Mouse (Mus musculus) cerebellum, adult 18-20 months (tissue): ENCODE data around the gene Glra3.

Experiments used
- DNase-seq, 2 experiments: peaks; one replicate each; pipeline ENCODE4 v3.0.0; 2021

The Glra3 gene

GRCm38 (mm10) chr8:55939870-55940525, at the start of gene Glra3:
Glra3 (plus strand) TSS chr8:55940460.
- peak in 1 of 2 experiments; percentile 1 for DNase-seq

GRCm38 (mm10) chr8:55906848-55907247, 33.4 kb upstream of the Glra3 start, which contains the start of gene Adam29:
Adam29 (minus strand) TSS chr8:55906948.
- no peak for DNase-seq

GRCm38 (mm10) chr8:55940526-55940880, 243 bp downstream of the Glra3 start:
- DNase-seq = no peak

DNA sequence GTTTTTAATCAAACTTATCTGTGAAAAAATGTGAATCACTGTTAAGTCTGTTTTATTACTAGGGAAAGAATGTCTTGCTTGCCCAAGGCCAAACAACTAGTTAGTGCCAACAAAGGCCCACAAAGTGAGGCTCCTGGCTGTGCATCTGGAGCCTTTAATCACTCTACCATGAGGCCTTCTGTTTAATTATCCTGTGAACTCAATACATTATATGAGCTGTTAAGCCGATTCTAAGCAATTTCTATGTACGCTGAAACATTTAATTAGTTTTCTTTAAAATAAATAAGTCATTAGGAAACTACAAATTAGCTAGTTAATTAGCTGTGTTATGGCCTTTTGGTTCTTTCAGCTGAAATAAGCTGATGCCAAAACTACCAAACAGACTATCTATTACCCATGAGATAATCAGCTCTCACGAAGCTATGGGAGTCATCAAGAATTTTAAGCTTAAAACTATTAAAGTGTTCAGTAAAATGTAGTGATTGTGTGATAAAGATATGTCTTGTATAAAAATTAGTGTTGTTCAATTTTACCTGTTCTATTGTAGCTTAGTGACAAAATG, 24.6 kb downstream of the Glra3 start:
- DNase-seq = no peak

DNA sequence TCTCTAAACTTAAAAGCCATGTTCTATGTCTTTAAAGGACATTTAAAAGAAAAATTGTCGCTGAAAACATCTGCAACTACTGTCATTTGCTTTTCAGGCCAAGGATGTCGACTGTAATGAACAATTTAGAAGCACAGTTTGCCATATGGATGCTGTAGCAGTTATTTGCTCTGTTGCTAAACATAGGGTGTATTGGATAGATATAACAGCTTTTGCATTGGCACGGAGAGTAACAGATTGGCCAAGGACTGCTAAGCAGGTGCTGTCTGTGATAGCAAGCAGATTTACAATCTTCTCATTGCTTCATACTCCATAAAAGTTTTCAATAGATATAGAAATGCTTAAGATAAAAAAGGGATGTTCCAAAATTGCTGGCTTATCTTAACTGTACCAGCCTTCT, 57.6 kb downstream of the Glra3 start:
- DNase-seq = no peak

DNA sequence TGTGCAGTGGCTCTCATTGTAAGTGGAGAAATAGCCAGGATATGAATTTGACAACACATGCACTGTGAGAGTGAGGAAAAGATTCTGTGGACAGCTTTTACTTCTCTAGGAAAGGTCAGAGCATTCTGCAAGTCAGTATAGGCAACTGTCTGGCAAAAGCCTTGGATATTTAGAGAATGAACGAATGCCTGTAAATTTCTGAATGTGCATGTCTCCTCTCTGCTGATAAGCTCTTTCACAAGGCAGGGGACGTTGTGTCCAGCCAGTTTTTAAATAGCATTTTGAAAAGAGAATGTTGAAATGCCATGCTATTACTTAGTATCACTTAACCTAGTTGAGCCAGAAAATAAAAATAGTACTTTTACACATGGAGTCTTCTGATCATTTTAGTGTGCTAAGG, 114.1 kb downstream of the Glra3 start:
- DNase-seq = no peak

- DNase-seq = peak; percentile 1 to 2
Observed at GRCm38 (mm10) chr8:56063081-56063480, 122.8 kb downstream of the Glra3 start.

DNA sequence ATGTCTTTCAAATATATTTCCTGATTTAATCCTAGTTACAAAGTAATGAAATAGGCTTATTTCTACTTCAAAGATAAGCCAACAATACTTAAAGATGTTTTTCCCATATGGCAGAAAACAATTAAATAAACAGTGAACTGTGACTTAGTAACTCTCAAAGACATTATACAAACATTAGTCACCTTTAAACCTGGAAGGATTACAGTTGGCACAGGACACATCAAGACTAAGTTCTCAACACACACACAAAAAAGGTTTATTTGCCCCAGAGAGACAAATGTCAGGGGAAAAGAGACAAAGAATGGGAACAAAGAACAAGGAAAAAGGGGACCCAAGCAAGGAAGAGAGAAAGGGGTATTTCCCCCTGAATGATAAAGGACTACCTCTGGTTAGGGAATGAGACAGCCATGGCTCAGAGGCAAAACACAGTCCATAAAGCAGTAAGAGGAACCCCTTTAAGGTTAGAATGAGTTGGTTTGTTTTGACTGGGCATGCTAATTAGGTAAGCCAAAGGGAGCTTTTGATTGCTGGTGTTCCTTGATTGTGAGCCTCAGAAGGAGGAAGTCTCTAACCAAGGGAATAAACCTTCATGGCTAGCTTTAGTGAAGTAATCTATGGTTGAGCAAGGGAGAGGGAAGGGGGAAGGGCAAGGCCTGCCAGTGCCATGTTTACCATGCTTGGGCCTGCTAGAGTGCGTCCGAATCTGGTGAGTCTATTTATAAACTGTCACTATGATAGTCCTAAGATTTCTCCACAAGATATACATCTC, 130.4 kb downstream of the Glra3 start:
- DNase-seq = no peak

DNA sequence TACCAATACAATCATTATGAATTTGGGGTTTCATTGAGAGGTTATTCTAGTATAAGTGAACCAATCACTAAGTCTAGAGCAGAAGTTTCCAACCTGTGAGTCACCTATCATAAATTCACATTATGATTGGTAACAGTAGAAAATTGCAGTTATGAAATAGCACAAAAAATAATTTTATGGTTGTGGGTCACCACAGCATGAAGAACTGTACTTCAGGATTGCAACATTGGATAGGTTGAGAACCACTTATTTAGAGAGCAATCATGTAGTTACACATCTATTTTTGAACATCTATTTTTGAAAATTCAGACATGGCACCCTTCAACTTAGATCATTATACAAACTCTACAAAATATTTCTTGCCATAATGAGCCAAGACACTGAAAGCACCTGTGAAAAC, 143.4 kb downstream of the Glra3 start:
- no peak for DNase-seq

DNA sequence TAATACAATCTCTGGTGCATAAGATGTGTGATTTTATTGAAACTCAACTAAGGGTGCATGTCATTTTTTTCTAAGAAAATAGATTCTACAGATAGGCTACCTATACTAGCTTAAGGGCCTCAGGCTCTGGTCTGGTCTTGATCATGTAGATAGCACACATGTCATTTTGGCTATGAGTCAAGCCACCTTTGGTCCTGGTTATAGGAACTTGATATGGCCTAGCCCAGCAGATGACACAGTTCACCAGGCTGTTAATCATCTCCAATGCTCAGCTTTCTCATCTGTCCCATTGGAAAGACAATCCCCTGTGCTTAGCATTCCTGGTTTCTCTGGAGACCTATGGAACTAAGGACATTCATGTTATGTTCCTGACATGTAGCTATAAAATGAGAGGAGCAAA, 154.1 kb downstream of the Glra3 start:
- DNase-seq = no peak

DNA sequence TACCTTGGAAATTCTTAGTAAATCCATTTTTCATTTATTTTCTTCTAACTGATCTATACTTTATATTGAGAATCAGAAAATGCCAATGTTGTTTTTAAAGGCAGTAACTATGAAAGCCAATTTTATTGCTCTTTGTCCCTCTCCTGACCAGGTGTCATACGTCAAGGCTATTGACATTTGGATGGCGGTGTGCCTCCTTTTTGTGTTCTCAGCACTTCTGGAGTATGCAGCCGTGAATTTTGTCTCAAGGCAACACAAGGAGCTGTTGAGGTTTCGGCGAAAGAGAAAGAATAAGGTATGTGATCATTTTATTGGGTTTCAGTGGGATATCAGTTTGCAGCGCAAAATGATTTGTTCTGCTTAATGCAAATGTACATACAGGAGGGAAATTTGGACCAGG, 170.0 kb downstream of the Glra3 start:
- DNase-seq = no peak

- no peak for DNase-seq
Observed at GRCm38 (mm10) chr8:56129357-56129756, 189.1 kb downstream of the Glra3 start.

DNA sequence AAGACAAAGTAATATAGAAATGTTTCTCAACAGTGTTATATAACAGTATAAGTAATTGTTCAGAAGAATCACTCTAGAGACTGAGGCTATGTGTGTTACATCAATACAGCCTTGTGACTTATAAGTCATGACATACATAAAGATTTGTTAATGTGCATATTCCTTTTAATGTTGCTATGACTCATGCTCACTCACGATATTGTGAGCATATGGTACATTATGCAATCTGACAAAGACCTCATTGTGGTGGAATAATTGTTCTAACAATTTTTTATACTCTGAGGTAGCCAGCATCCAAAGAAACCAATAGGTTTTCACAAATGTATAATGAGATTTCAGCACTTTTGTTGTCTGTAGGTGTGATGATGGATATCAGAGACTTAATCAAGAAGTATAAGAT, 210.4 kb downstream of the Glra3 start:
- no peak for DNase-seq

- no peak for DNase-seq
Observed at GRCm38 (mm10) chr8:56151574-56151973, 211.3 kb downstream of the Glra3 start.

- no peak for DNase-seq
Observed at GRCm38 (mm10) chr8:56158966-56159365, 218.7 kb downstream of the Glra3 start.
